Mouse (Mus musculus): ENCODE measurements around the gene BC048671. TPM values are rescaled to one million over a fixed set of nuclear protein-coding genes. Genes with fewer than 3 reads are reported as not detected.

BC048671 gene
- not detected in 2 replicates for polyA plus RNA-seq (2015; fragmentation: Nextera tagmentation; extraction: Ambion mirVana)

- 93% methylated on average over 1 of the region's 1 CpGs for WGBS
- no peak within 1 kb of the TSS for H3K4me2 ChIP-seq (replicated peaks)
Measured at GRCm38 (mm10) chr6:90300919-90301318, at the start of gene BC048671. Gene BC048671 (plus strand): TSS chr6:90301219.

GRCm38 (mm10) chr6:90288265-90288664 lies 12.8 kb upstream of the BC048671 start:
- Histone ChIP-seq H3K4me2 (replicated peaks) (no peak overlapping the region), H3K4me3 (no peak overlapping the region), H3K4me1 (no peaks in the 10 kb centered on the region), H3K27me3 (no peaks in the 10 kb centered on the region), H3K36me3 (no peaks in the 10 kb centered on the region), H3K9ac (replicated peaks) (no peak overlapping the region), H3K9me3 (no peaks in the 10 kb centered on the region), H3K27ac (replicated peaks) (no peak overlapping the region)
- 57% methylated on average over 12 of the region's 12 CpGs for WGBS
- no peak for ATAC-seq (replicated peaks)

More at GRCm38 (mm10) chr6:90300919-90301318, at the start of gene BC048671:
- Histone ChIP-seq H3K27me3 (no peaks in the 10 kb centered on the region), H3K9me3 (no peaks in the 10 kb centered on the region), H3K4me3 (no peak within 1 kb of the TSS), H3K27ac (replicated peaks) (no peak within 1 kb of the TSS), H3K9ac (replicated peaks) (no peak within 1 kb of the TSS), H3K4me1 (no peaks in the 10 kb centered on the region), H3K36me3 (no peaks in the 10 kb centered on the region)
- no peak for ATAC-seq (replicated peaks)

DNA sequence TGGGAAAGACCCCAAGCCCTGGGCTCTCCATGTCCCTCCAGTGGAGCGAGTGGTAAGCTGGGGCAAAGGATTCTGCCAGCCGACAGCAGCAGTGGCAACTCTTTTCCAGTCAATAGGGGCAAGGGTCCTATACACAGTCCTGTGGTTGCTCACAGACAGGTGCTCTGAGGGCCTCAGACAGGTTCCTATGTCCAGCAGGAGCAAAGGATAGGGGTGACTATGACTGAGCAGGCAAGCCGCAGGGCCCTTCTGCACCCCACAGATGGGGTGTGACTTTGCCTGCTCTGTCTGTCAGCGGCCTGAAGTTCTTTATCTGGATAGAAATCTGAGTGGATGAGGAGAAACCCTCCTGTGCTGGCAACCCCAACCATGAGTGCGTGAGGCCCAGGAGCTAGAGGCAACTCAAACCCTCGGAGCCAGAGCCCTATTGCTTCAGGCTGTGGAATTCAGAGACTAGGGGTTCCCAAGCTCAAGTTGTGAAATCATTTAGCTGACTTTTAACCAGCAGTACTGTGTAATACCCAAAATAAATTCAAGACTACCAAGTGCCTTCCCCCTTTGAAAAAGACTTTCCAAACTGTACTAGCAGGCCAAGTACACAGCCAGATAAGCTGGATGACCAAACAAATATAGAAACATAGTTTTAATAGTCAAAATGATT lies 5.4 kb downstream of the BC048671 start:
- Histone ChIP-seq H3K4me1 (no peaks in the 10 kb centered on the region), H3K9me3 (no peaks in the 10 kb centered on the region), H3K9ac (replicated peaks) (no peak overlapping the region), H3K4me2 (replicated peaks) (no peak overlapping the region), H3K27me3 (no peaks in the 10 kb centered on the region), H3K27ac (replicated peaks) (no peak overlapping the region), H3K36me3 (no peaks in the 10 kb centered on the region), H3K4me3 (no peak overlapping the region)
- no peak for ATAC-seq (replicated peaks)
- WGBS: 90% methylated on average over 6 of the region's 6 CpGs

DNA sequence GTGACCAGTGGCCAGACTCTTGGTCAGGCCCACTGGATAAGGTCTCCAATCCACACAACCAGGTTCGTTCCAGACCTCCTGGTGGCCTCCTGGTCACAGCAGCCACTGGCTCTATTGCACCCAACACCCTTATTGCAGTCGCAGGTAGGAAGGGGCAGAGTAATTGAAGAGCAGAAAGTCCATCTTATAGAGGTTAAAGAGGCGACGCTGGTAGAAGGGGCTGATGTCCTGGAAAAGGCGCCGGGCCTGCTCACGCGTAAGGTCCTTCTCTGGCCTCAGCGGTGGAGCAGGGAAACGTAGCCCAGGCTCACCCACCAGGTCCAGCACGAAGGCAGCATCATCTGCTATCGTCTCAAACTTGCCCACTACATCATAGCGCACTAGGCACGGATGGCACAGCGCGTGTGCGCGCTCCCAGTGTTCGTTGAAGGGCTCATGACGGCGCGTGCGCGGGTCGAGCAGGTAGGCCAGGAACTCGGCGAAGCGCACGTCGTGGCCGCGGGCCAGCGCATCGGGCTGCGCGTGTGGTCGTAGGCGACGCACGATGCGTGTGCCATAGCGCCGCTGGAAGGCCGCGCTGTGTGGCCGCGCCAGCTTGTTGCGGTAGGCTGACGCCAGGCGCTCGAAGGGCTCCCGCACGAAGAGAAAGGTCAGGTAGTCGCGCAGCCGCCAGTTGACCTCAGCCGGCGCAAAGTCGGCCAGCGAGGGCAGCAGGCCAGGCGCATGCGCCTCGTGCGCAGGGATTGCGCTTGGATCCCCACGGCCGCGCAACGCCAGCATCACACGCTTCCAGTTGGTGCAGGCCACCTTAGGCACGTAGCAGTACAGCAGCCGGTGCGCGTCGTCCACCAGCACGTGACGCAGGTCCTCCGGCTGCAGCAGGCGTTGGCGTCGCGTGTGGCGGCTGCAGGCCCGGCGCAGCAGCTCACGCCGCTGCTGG lies 8.1 kb downstream of the BC048671 start:
- H3K4me2 ChIP-seq (replicated peaks): no peak overlapping the region
- H3K36me3 ChIP-seq: no peaks in the 10 kb centered on the region
- WGBS: 90% methylated on average over 87 of the region's 87 CpGs
- no peaks in the 10 kb centered on the region for H3K9me3 ChIP-seq
- no peak overlapping the region for H3K27ac ChIP-seq (replicated peaks)
- no peak overlapping the region for H3K9ac ChIP-seq (replicated peaks)
- H3K4me3 ChIP-seq: no peak overlapping the region
- H3K27me3 ChIP-seq: no peaks in the 10 kb centered on the region
- H3K4me1 ChIP-seq: no peaks in the 10 kb centered on the region
- no peak for ATAC-seq (replicated peaks)

DNA sequence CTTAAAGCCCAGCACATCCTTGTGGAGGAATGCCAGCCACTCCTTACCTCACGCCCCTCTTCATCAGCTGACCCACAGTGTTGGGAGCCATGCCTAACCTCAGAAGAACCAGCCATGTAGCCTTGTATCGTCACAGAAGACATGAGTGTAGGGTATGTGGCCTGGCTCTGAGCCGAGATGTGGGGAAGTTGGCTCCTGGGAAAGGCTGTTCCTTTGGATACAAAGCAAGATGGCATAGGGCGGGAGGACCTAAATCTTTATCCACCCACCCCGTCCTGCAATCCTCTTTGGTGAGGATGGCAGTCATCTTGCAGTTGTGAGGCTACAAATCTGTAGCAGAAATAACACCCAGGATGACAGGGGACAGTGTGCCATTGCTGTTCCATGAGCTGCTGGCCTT lies 14.9 kb downstream of the BC048671 start:
- Histone ChIP-seq H3K9ac (replicated peaks) (no peak overlapping the region), H3K4me2 (replicated peaks) (no peak overlapping the region), H3K4me3 (no peak overlapping the region), H3K27me3 (no peaks in the 10 kb centered on the region), H3K27ac (replicated peaks) (no peak overlapping the region), H3K36me3 (no peaks in the 10 kb centered on the region), H3K9me3 (no peaks in the 10 kb centered on the region), H3K4me1 (no peaks in the 10 kb centered on the region)
- no peak for ATAC-seq (replicated peaks)
- WGBS: 83% methylated on average over 5 of the region's 5 CpGs

DNA sequence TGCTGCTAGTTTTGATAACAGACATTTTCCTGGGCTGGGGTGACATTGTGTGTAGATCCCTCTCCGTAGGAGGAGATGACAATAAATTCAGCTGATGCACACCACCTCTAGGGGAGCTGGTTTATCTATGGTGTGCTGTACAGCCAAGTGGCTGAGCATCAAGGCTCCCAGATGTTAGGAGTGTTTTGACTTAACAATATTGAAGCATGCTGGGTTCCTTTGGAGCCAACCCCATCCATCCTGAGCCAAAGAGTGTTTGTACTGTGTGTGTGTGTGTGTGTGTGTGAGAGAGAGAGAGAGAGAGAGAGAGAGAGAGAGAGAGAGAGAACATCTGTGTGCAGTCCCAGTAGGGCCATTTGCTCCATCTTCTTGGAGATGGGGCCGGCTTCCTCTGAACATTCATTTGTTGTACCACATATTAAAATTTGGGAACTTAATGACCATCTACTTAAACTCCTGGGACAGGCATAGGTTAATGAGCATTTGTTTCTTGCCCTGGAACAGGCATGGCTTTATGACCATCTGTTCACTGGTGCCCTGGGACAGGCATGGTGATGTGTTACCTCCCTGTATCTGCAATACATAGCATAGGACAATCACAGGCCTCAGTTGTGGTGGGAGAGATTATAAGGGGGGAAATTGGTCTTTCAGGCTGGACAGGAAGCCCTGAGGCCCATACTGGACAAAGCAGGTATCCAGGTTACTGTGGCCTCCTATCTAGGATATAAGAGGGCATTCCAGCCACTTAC lies 16.7 kb downstream of the BC048671 start:
- WGBS: 86% methylated on average over 2 of the region's 2 CpGs
- Histone ChIP-seq H3K4me2 (replicated peaks) (no peak overlapping the region), H3K4me3 (no peak overlapping the region), H3K36me3 (no peaks in the 10 kb centered on the region), H3K27me3 (no peaks in the 10 kb centered on the region), H3K27ac (replicated peaks) (no peak overlapping the region), H3K4me1 (no peaks in the 10 kb centered on the region), H3K9ac (replicated peaks) (no peak overlapping the region), H3K9me3 (no peaks in the 10 kb centered on the region)
- no peak for ATAC-seq (replicated peaks)

- Histone ChIP-seq H3K27ac (replicated peaks) (no peak overlapping the region), H3K9me3 (no peaks in the 10 kb centered on the region), H3K4me1 (no peaks in the 10 kb centered on the region), H3K9ac (replicated peaks) (no peak overlapping the region), H3K4me3 (no peak overlapping the region), H3K4me2 (replicated peaks) (no peak overlapping the region), H3K27me3 (no peaks in the 10 kb centered on the region), H3K36me3 (no peaks in the 10 kb centered on the region)
- no peak for ATAC-seq (replicated peaks)
- WGBS: 97% methylated on average over 2 of the region's 2 CpGs
Measured at GRCm38 (mm10) chr6:90319019-90319418, 18.0 kb downstream of the BC048671 start.

GRCm38 (mm10) chr6:90319475-90320191 lies 18.6 kb downstream of the BC048671 start:
- Histone ChIP-seq H3K9me3 (no peaks in the 10 kb centered on the region), H3K36me3 (no peaks in the 10 kb centered on the region), H3K4me1 (no peaks in the 10 kb centered on the region), H3K4me3 (no peak overlapping the region), H3K27ac (replicated peaks) (no peak overlapping the region), H3K27me3 (no peaks in the 10 kb centered on the region), H3K4me2 (replicated peaks) (no peak overlapping the region), H3K9ac (replicated peaks) (no peak overlapping the region)
- no peak for ATAC-seq (replicated peaks)
- 76% methylated on average over 7 of the region's 7 CpGs for WGBS

GRCm38 (mm10) chr6:90320429-90320828 lies 19.4 kb downstream of the BC048671 start:
- ATAC-seq (replicated peaks): no peak
- H3K4me1 ChIP-seq: no peaks in the 10 kb centered on the region
- H3K4me2 ChIP-seq (replicated peaks): no peak overlapping the region
- no peaks in the 10 kb centered on the region for H3K9me3 ChIP-seq
- H3K9ac ChIP-seq (replicated peaks): no peak overlapping the region
- H3K36me3 ChIP-seq: no peaks in the 10 kb centered on the region
- WGBS: 85% methylated on average over 5 of the region's 5 CpGs
- no peak overlapping the region for H3K27ac ChIP-seq (replicated peaks)
- H3K4me3 ChIP-seq: no peak overlapping the region
- H3K27me3 ChIP-seq: no peaks in the 10 kb centered on the region

GRCm38 (mm10) chr6:90321811-90322210 lies 20.8 kb downstream of the BC048671 start:
- Histone ChIP-seq H3K4me1 (no peaks in the 10 kb centered on the region), H3K4me3 (no peak overlapping the region), H3K36me3 (no peaks in the 10 kb centered on the region), H3K27me3 (no peaks in the 10 kb centered on the region), H3K4me2 (replicated peaks) (no peak overlapping the region), H3K27ac (replicated peaks) (no peak overlapping the region), H3K9me3 (no peaks in the 10 kb centered on the region), H3K9ac (replicated peaks) (no peak overlapping the region)
- WGBS: 51% methylated on average over 4 of the region's 4 CpGs
- ATAC-seq (replicated peaks): no peak

DNA sequence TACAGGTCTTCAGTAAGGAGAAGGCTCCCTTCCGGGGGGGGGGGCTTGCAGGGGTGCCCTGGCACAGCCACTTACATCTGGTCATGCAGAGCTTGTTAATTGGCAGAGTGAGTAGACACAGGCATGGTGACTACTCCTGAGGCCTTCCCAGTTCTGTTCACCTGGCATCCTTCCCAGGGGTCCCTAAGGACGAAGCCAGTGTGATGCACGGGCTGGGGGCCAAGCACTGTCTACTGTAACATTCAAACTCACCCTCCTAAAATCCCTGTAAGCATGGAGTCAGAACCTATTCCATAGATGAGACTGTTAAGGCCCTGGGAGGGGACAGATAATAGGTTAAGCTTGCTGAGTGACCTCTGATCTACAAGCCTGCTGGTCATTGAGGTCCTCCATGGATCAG lies 23.0 kb downstream of the BC048671 start:
- ATAC-seq (replicated peaks): no peak
- no peak overlapping the region for H3K27ac ChIP-seq (replicated peaks)
- H3K4me3 ChIP-seq: no peak overlapping the region
- H3K36me3 ChIP-seq: no peaks in the 10 kb centered on the region
- no peak overlapping the region for H3K4me2 ChIP-seq (replicated peaks)
- no peaks in the 10 kb centered on the region for H3K27me3 ChIP-seq
- H3K4me1 ChIP-seq: no peaks in the 10 kb centered on the region
- WGBS: 47% methylated on average over 3 of the region's 3 CpGs
- H3K9ac ChIP-seq (replicated peaks): no peak overlapping the region
- H3K9me3 ChIP-seq: no peaks in the 10 kb centered on the region

All from forebrain, embryonic 15.5 days (tissue).